Mouse (Mus musculus) midbrain, embryonic 10.5 days (tissue): Measurements from ENCODE around the gene Sphkap. TPM values are rescaled to one million over a fixed set of nuclear protein-coding genes. Genes with fewer than 3 reads are reported as not detected.

ENCODE experiments used
- DNase-seq: peaks from one replicate; pipeline ENCODE4 v3.0.0-alpha.2; 2017; ENCODE audit warnings: low spot score
- H3K27ac ChIP-seq: fragments of 300-500 bp; sonication (generic); replicated peaks from 2 replicates; pipeline ENCODE4 v1.5.1; 2016; ENCODE audit warnings: mild to moderate bottlenecking
- H3K27me3 ChIP-seq: fragments of 300-500 bp; sonication (generic); 2 replicates; pipeline ENCODE4 v1.6.1; 2016; ENCODE audit warnings: low read depth, mild to moderate bottlenecking; ENCODE audit not compliant: poor library complexity, severe bottlenecking
- H3K36me3 ChIP-seq: fragments of 300-500 bp; sonication (generic); 2 replicates; pipeline ENCODE4 v1.6.1; 2016; ENCODE audit warnings: mild to moderate bottlenecking, moderate library complexity
- H3K4me1 ChIP-seq: fragments of 300-500 bp; sonication (generic); 2 replicates; pipeline ENCODE4 v1.6.1; 2016
- H3K4me3 ChIP-seq: fragments of 300-500 bp; sonication (generic); 2 replicates; pipeline ENCODE4 v1.5.1; 2016; ENCODE audit warnings: mild to moderate bottlenecking, moderate library complexity
- H3K9me3 ChIP-seq: fragments of 300-500 bp; sonication (generic); replicated peaks from 2 replicates; pipeline ENCODE4 v1.6.1; 2016; ENCODE audit warnings: mild to moderate bottlenecking
- WGBS: fragments of 180-500 bp; shearing (Covaris S2); methylation state at CpG from one replicate; pipeline ENCODE4 v1.1.7; 2016; 5-methylcytosine and 5-hydroxymethylcytosine counted together
- polyA plus RNA-seq: library from polyadenylated mRNA; unstranded; fragments of >200 nt; fragmentation: Nextera tagmentation; extraction: Ambion mirVana; gene quantifications from 2 replicates; pipeline ENCODE4 v1.2.1, GENCODE M21; 2016

Gene Sphkap
- polyA plus RNA-seq, 1 experiment from 2014 or later, result 0.17 TPM

- DNase-seq, result no peak
- Histone ChIP-seq H3K36me3 (no peaks in the 10 kb centered on the region), H3K9me3 (no peaks in the 10 kb centered on the region), H3K27me3 (no peaks in the 10 kb centered on the region), H3K4me3 (no peak overlapping the region), H3K4me1 (no peaks in the 10 kb centered on the region), H3K27ac (no peak overlapping the region)
- 87% methylated on average over 6 of the region's 6 CpGs for WGBS
Observed at GRCm38 (mm10) chr1:83362168-83362567, 45.8 kb downstream of the Sphkap start.

GRCm38 (mm10) chr1:83346453-83346852 is 61.5 kb downstream of the Sphkap start:
- WGBS, result 80% methylated on average over 1 of the region's 1 CpGs
- no peaks in the 10 kb centered on the region for H3K36me3 ChIP-seq
- H3K9me3 ChIP-seq, result no peaks in the 10 kb centered on the region
- H3K4me1 ChIP-seq, result no peaks in the 10 kb centered on the region
- no peaks in the 10 kb centered on the region for H3K27me3 ChIP-seq
- no peak for DNase-seq
- no peak overlapping the region for H3K4me3 ChIP-seq
- no peak overlapping the region for H3K27ac ChIP-seq

GRCm38 (mm10) chr1:83345572-83345971 is 62.4 kb downstream of the Sphkap start:
- H3K4me1 ChIP-seq, result no peaks in the 10 kb centered on the region
- H3K27ac ChIP-seq, result no peak overlapping the region
- no peaks in the 10 kb centered on the region for H3K36me3 ChIP-seq
- H3K4me3 ChIP-seq, result no peak overlapping the region
- no peaks in the 10 kb centered on the region for H3K9me3 ChIP-seq
- DNase-seq, result no peak
- 93% methylated on average over 14 of the region's 14 CpGs for WGBS
- H3K27me3 ChIP-seq, result no peaks in the 10 kb centered on the region

GRCm38 (mm10) chr1:83345069-83345468 is 62.9 kb downstream of the Sphkap start:
- no peaks in the 10 kb centered on the region for H3K4me1 ChIP-seq
- no peaks in the 10 kb centered on the region for H3K36me3 ChIP-seq
- H3K9me3 ChIP-seq, result no peaks in the 10 kb centered on the region
- DNase-seq, result no peak
- WGBS, result 73% methylated on average over 3 of the region's 3 CpGs
- no peaks in the 10 kb centered on the region for H3K27me3 ChIP-seq
- H3K4me3 ChIP-seq, result no peak overlapping the region
- H3K27ac ChIP-seq, result no peak overlapping the region

- no peaks in the 10 kb centered on the region for H3K4me1 ChIP-seq
- WGBS, result 77% methylated on average over 4 of the region's 4 CpGs
Observed at GRCm38 (mm10) chr1:83342726-83343250, 65.2 kb downstream of the Sphkap start.

GRCm38 (mm10) chr1:83339358-83339757 is 68.6 kb downstream of the Sphkap start:
- H3K9me3 ChIP-seq, result no peaks in the 10 kb centered on the region
- H3K27ac ChIP-seq, result no peak overlapping the region
- no peak for DNase-seq
- no peak overlapping the region for H3K4me3 ChIP-seq
- H3K4me1 ChIP-seq, result no peaks in the 10 kb centered on the region
- H3K27me3 ChIP-seq, result no peaks in the 10 kb centered on the region
- H3K36me3 ChIP-seq, result no peaks in the 10 kb centered on the region
- 86% methylated on average over 3 of the region's 3 CpGs for WGBS

More at GRCm38 (mm10) chr1:83342726-83343250, 65.2 kb downstream of the Sphkap start:
- H3K27ac ChIP-seq, result no peak overlapping the region
- H3K9me3 ChIP-seq, result no peaks in the 10 kb centered on the region
- no peak overlapping the region for H3K4me3 ChIP-seq
- no peaks in the 10 kb centered on the region for H3K27me3 ChIP-seq
- DNase-seq, result no peak
- H3K36me3 ChIP-seq, result no peaks in the 10 kb centered on the region

- no peak for DNase-seq
- Histone ChIP-seq H3K4me3 (no peak overlapping the region), H3K27ac (no peak overlapping the region), H3K36me3 (no peaks in the 10 kb centered on the region), H3K9me3 (no peaks in the 10 kb centered on the region), H3K4me1 (no peaks in the 10 kb centered on the region), H3K27me3 (no peaks in the 10 kb centered on the region)
- 83% methylated on average over 4 of the region's 4 CpGs for WGBS
Observed at GRCm38 (mm10) chr1:83316917-83317316, 91.1 kb downstream of the Sphkap start.

- DNase-seq, result no peak
- Histone ChIP-seq H3K4me3 (no peak overlapping the region), H3K36me3 (no peaks in the 10 kb centered on the region), H3K4me1 (no peaks in the 10 kb centered on the region), H3K27ac (no peak overlapping the region), H3K27me3 (no peaks in the 10 kb centered on the region), H3K9me3 (no peaks in the 10 kb centered on the region)
- 88% methylated on average over 9 of the region's 9 CpGs for WGBS
Observed at GRCm38 (mm10) chr1:83315146-83315545, 92.9 kb downstream of the Sphkap start.

GRCm38 (mm10) chr1:83311607-83312295 is 96.2 kb downstream of the Sphkap start:
- H3K36me3 ChIP-seq, result no peaks in the 10 kb centered on the region
- H3K27me3 ChIP-seq, result no peaks in the 10 kb centered on the region
- WGBS, result 91% methylated on average over 6 of the region's 6 CpGs
- H3K4me1 ChIP-seq, result no peaks in the 10 kb centered on the region
- no peak for DNase-seq
- H3K27ac ChIP-seq, result no peak overlapping the region
- no peaks in the 10 kb centered on the region for H3K9me3 ChIP-seq
- no peak overlapping the region for H3K4me3 ChIP-seq

GRCm38 (mm10) chr1:83297137-83298076 is 110.6 kb downstream of the Sphkap start:
- no peak overlapping the region for H3K27ac ChIP-seq
- DNase-seq, result no peak

GRCm38 (mm10) chr1:83285866-83286265 is 122.1 kb downstream of the Sphkap start:
- no peaks in the 10 kb centered on the region for H3K27me3 ChIP-seq
- WGBS, result 74% methylated on average over 7 of the region's 7 CpGs
- H3K4me1 ChIP-seq, result no peaks in the 10 kb centered on the region
- H3K27ac ChIP-seq, result no peak overlapping the region
- no peak for DNase-seq
- no peaks in the 10 kb centered on the region for H3K36me3 ChIP-seq
- H3K4me3 ChIP-seq, result no peak overlapping the region
- no peaks in the 10 kb centered on the region for H3K9me3 ChIP-seq

More at GRCm38 (mm10) chr1:83297137-83298076, 110.6 kb downstream of the Sphkap start:
- WGBS, result 82% methylated on average over 6 of the region's 6 CpGs
- Histone ChIP-seq H3K27me3 (no peaks in the 10 kb centered on the region), H3K36me3 (no peaks in the 10 kb centered on the region), H3K4me3 (no peak overlapping the region), H3K4me1 (no peaks in the 10 kb centered on the region), H3K9me3 (no peaks in the 10 kb centered on the region)

GRCm38 (mm10) chr1:83277044-83277443 is 131.0 kb downstream of the Sphkap start:
- H3K4me3 ChIP-seq, result no peak overlapping the region
- 85% methylated on average over 11 of the region's 11 CpGs for WGBS
- no peak for DNase-seq

GRCm38 (mm10) chr1:83276637-83277036 is 131.4 kb downstream of the Sphkap start:
- 0 out of 2 replicates have a peak, but pooled peaks cover 3% of the 10 kb centered on the region for H3K4me1 ChIP-seq
- H3K4me3 ChIP-seq, result no peak overlapping the region
- WGBS, result 87% methylated on average over 9 of the region's 9 CpGs
- H3K36me3 ChIP-seq, result no peaks in the 10 kb centered on the region
- no peaks in the 10 kb centered on the region for H3K27me3 ChIP-seq
- no peak overlapping the region for H3K27ac ChIP-seq
- no peaks in the 10 kb centered on the region for H3K9me3 ChIP-seq
- DNase-seq, result no peak

More at GRCm38 (mm10) chr1:83277044-83277443, 131.0 kb downstream of the Sphkap start:
- Histone ChIP-seq H3K9me3 (no peaks in the 10 kb centered on the region), H3K27me3 (no peaks in the 10 kb centered on the region), H3K27ac (no peak overlapping the region), H3K36me3 (no peaks in the 10 kb centered on the region), H3K4me1 (0 out of 2 replicates have a peak, but pooled peaks cover 3% of the 10 kb centered on the region)
